Mouse (Mus musculus) heart, embryonic 16.5 days (tissue): ENCODE results near the gene Arhgef2. TPM values are rescaled to one million over a fixed set of nuclear protein-coding genes. Genes with fewer than 3 reads are reported as not detected.

Experiments
- ATAC-seq: fragments of 200-750 bp; cut with Nextera tagmentation; replicated peaks from 2 replicates; pipeline ENCODE4 v1.8.0; 2017; ENCODE audit warnings: moderate number of reproducible peaks; ENCODE audit not compliant: insufficient read depth, low FRiP score; ENCODE audit errors: extremely low read depth
- H3K27ac ChIP-seq: fragments of 300-500 bp; sonication (generic); 2 replicates; pipeline ENCODE4 v1.5.1; 2014; ENCODE audit warnings: mild to moderate bottlenecking, low read length, control low read depth, moderate library complexity
- H3K27me3 ChIP-seq: fragments of 300-500 bp; sonication (generic); 2 replicates; pipeline ENCODE4 v1.6.1; 2014; ENCODE audit warnings: low read length, mixed read lengths; ENCODE audit not compliant: control insufficient read depth, insufficient read depth
- H3K36me3 ChIP-seq: fragments of 300-500 bp; sonication (generic); 2 replicates; pipeline ENCODE4 v1.6.1; 2014; ENCODE audit not compliant: control insufficient read depth, insufficient read depth
- H3K4me1 ChIP-seq: fragments of 300-500 bp; sonication (generic); 2 replicates; pipeline ENCODE4 v1.6.1; 2014; ENCODE audit warnings: low read length, mixed read lengths; ENCODE audit not compliant: control insufficient read depth, insufficient read depth
- H3K4me2 ChIP-seq: fragments of 300-500 bp; sonication (generic); 2 replicates; pipeline ENCODE4 v1.6.1; 2014; ENCODE audit warnings: low read depth, mild to moderate bottlenecking, control low read depth, low read length
- H3K4me3 ChIP-seq: fragments of 300-500 bp; sonication (generic); 2 replicates; pipeline ENCODE4 v1.5.1; 2014; ENCODE audit warnings: mild to moderate bottlenecking, control low read depth, low read length
- H3K9ac ChIP-seq: fragments of 300-500 bp; sonication (generic); 2 replicates; pipeline ENCODE4 v1.6.1; 2014; ENCODE audit warnings: low read length, control low read depth
- H3K9me3 ChIP-seq: fragments of 300-500 bp; sonication (generic); replicated peaks from 2 replicates; pipeline ENCODE4 v1.6.1; 2016; ENCODE audit warnings: low read length; ENCODE audit not compliant: control insufficient read depth
- WGBS: fragments of 180-500 bp; shearing (Covaris S2); extraction: QIAGEN DNeasy Blood & Tissue Kit; methylation state at CpG from one replicate; pipeline ENCODE4 v1.1.7; 2014; 5-methylcytosine and 5-hydroxymethylcytosine counted together
- polyA plus RNA-seq: library from polyadenylated mRNA; unstranded; fragments of >200 nt; fragmentation: Nextera tagmentation; extraction: Ambion mirVana; gene quantifications from 2 replicates; pipeline ENCODE4 v1.2.1, GENCODE M21; 2015

The Arhgef2 gene
- polyA plus RNA-seq, 1 experiment from 2014 or later, result 76.7 TPM

- WGBS, result 43% methylated on average over 8 of the region's 8 CpGs
- Histone ChIP-seq H3K4me1 (peaks cover 25% of the 10 kb centered on the region), H3K27me3 (no peaks in the 10 kb centered on the region), H3K36me3 (peaks cover 79% of the 10 kb centered on the region), H3K9ac (peak overlapping the region; percentile 35; the same call in 1 of the 2 replicates), H3K4me3 (no peak overlapping the region), H3K27ac (peak overlapping the region; percentile 79), H3K9me3 (no peaks in the 10 kb centered on the region), H3K4me2 (peak overlapping the region; percentile 24; the same call in 1 of the 2 replicates)
- ATAC-seq, result peak; percentile 59
Observed at GRCm38 (mm10) chr3:88636555-88636986, 30.8 kb downstream of the Arhgef2 start.

GRCm38 (mm10) chr3:88637134-88637533, 31.4 kb downstream of the Arhgef2 start:
- WGBS, result 90% methylated on average over 5 of the region's 5 CpGs
- ATAC-seq, result no peak
- no peak overlapping the region for H3K4me3 ChIP-seq
- H3K4me2 ChIP-seq, result no peak overlapping the region
- peaks cover 81% of the 10 kb centered on the region for H3K36me3 ChIP-seq
- no peaks in the 10 kb centered on the region for H3K27me3 ChIP-seq
- H3K27ac ChIP-seq, result peak overlapping the region; percentile 79
- H3K9me3 ChIP-seq, result no peaks in the 10 kb centered on the region
- peaks cover 19% of the 10 kb centered on the region for H3K4me1 ChIP-seq
- H3K9ac ChIP-seq, result no peak overlapping the region

GRCm38 (mm10) chr3:88639239-88639638, 33.5 kb downstream of the Arhgef2 start:
- H3K4me2 ChIP-seq, result no peak overlapping the region
- WGBS, result 93% methylated on average over 12 of the region's 12 CpGs
- no peaks in the 10 kb centered on the region for H3K27me3 ChIP-seq
- no peak overlapping the region for H3K9ac ChIP-seq
- H3K4me1 ChIP-seq, result peaks cover 16% of the 10 kb centered on the region
- no peak overlapping the region for H3K27ac ChIP-seq
- peaks cover 88% of the 10 kb centered on the region for H3K36me3 ChIP-seq
- H3K4me3 ChIP-seq, result no peak overlapping the region
- ATAC-seq, result no peak
- H3K9me3 ChIP-seq, result no peaks in the 10 kb centered on the region

GRCm38 (mm10) chr3:88640676-88641075, 34.9 kb downstream of the Arhgef2 start:
- Histone ChIP-seq H3K4me1 (peaks cover 12% of the 10 kb centered on the region), H3K9ac (no peak overlapping the region), H3K27ac (no peak overlapping the region), H3K36me3 (peaks cover 86% of the 10 kb centered on the region), H3K27me3 (no peaks in the 10 kb centered on the region), H3K4me3 (no peak overlapping the region), H3K9me3 (no peaks in the 10 kb centered on the region), H3K4me2 (no peak overlapping the region)
- WGBS, result 76% methylated on average over 1 of the region's 1 CpGs
- ATAC-seq, result no peak

GRCm38 (mm10) chr3:88643078-88643477, 37.3 kb downstream of the Arhgef2 start:
- 92% methylated on average over 5 of the region's 5 CpGs for WGBS
- no peak overlapping the region for H3K4me3 ChIP-seq
- H3K27ac ChIP-seq, result no peak overlapping the region
- ATAC-seq, result no peak
- H3K36me3 ChIP-seq, result peaks cover 85% of the 10 kb centered on the region
- H3K9ac ChIP-seq, result no peak overlapping the region
- H3K4me1 ChIP-seq, result no peaks in the 10 kb centered on the region
- H3K27me3 ChIP-seq, result no peaks in the 10 kb centered on the region
- H3K4me2 ChIP-seq, result no peak overlapping the region
- no peaks in the 10 kb centered on the region for H3K9me3 ChIP-seq

- peaks cover 69% of the 10 kb centered on the region for H3K36me3 ChIP-seq
- H3K27ac ChIP-seq, result no peak overlapping the region
- 89% methylated on average over 12 of the region's 12 CpGs for WGBS
- H3K27me3 ChIP-seq, result no peaks in the 10 kb centered on the region
- no peak overlapping the region for H3K9ac ChIP-seq
- no peaks in the 10 kb centered on the region for H3K4me1 ChIP-seq
- no peaks in the 10 kb centered on the region for H3K9me3 ChIP-seq
- ATAC-seq, result no peak
- H3K4me3 ChIP-seq, result no peak overlapping the region
- H3K4me2 ChIP-seq, result no peak overlapping the region
Observed at GRCm38 (mm10) chr3:88645937-88646336, 40.2 kb downstream of the Arhgef2 start.

GRCm38 (mm10) chr3:88646426-88646995, 40.7 kb downstream of the Arhgef2 start:
- no peaks in the 10 kb centered on the region for H3K9me3 ChIP-seq
- H3K36me3 ChIP-seq, result peaks cover 65% of the 10 kb centered on the region
- WGBS, result 58% methylated on average over 6 of the region's 6 CpGs
- H3K27ac ChIP-seq, result no peak overlapping the region
- no peaks in the 10 kb centered on the region for H3K27me3 ChIP-seq
- no peak for ATAC-seq
- H3K4me1 ChIP-seq, result no peaks in the 10 kb centered on the region; the same call in 1 of the 2 replicates
- no peak overlapping the region for H3K4me3 ChIP-seq
- H3K9ac ChIP-seq, result no peak overlapping the region
- H3K4me2 ChIP-seq, result no peak overlapping the region

- ATAC-seq, result no peak
- no peaks in the 10 kb centered on the region for H3K27me3 ChIP-seq
- no peak overlapping the region for H3K4me2 ChIP-seq
- H3K9me3 ChIP-seq, result no peaks in the 10 kb centered on the region
- no peak overlapping the region for H3K27ac ChIP-seq
- no peaks in the 10 kb centered on the region; the same call in 1 of the 2 replicates for H3K4me1 ChIP-seq
- H3K36me3 ChIP-seq, result peaks cover 60% of the 10 kb centered on the region
- WGBS, result 80% methylated on average over 3 of the region's 3 CpGs
- no peak overlapping the region for H3K9ac ChIP-seq
- H3K4me3 ChIP-seq, result no peak overlapping the region
Observed at GRCm38 (mm10) chr3:88647076-88647475, 41.3 kb downstream of the Arhgef2 start.

GRCm38 (mm10) chr3:88647779-88648413, 42.1 kb downstream of the Arhgef2 start:
- Histone ChIP-seq H3K27ac (no peak overlapping the region), H3K27me3 (no peaks in the 10 kb centered on the region), H3K36me3 (peaks cover 52% of the 10 kb centered on the region), H3K9me3 (no peaks in the 10 kb centered on the region), H3K4me2 (no peak overlapping the region), H3K4me3 (no peak overlapping the region), H3K9ac (no peak overlapping the region), H3K4me1 (no peaks in the 10 kb centered on the region; the same call in 1 of the 2 replicates)
- WGBS, result 91% methylated on average over 14 of the region's 14 CpGs
- ATAC-seq, result no peak
